Mouse (Mus musculus): ENCODE data around the gene Gm13289.
"Not testable (repeated sequence)": the region's sequence is repeated elsewhere in the genome, so short reads cannot be mapped to it uniquely, and the experiment has no call there.

Gm13289 gene

GRCm38 (mm10) chr4:88776622-88777021, at the start of gene Gm13289:
TSS of gene Gm13289 (plus strand) at chr4:88776922.
- not testable (repeated sequence) for DNase-seq (ENCODE audit: low spot score)

DNA sequence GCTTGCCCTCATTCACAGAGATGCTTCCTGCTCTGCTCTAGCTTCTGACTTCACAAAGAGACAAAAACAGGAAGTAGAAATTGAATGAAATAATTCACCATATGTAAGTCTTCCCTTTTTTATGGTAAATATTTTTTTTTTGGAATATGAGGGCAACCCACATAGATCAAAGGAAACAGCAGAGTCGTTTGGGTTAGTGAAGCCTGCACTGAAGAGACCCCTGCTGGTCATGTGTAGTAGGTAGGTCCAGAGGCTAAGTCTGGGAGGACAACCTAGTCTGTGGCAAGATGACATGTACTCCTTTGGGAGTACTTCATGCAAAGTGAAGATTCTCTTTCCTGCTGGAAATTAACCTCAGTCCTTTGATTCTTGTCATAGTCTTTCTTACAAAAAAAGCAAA, 49.4 kb upstream of the Gm13289 start:
- DNase-seq (ENCODE audit: low spot score), result peak; percentile 53

DNA sequence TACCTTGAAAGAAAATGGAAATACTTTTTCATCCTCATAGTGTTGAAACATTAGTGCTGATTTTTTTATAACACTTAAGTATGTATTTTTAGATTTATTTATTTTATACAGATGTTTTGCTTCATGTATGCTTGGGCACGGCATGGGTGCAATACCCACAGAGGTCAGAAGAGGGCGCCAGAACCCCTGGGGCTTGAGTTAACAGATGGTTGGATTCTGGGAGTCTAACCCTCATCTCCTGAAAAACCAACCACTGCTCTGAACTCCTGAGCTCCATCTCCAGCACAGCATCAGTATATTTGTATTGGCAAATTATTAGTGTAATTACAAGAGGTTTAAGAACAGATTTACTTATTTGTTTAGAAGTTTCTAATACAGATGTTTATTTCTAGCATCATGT, 38.2 kb upstream of the Gm13289 start:
- peak; percentile 76 for DNase-seq (ENCODE audit: low spot score)

- DNase-seq (ENCODE audit: low spot score), result no peak
Measured at GRCm38 (mm10) chr4:88739036-88739435, 37.7 kb upstream of the Gm13289 start.

DNA sequence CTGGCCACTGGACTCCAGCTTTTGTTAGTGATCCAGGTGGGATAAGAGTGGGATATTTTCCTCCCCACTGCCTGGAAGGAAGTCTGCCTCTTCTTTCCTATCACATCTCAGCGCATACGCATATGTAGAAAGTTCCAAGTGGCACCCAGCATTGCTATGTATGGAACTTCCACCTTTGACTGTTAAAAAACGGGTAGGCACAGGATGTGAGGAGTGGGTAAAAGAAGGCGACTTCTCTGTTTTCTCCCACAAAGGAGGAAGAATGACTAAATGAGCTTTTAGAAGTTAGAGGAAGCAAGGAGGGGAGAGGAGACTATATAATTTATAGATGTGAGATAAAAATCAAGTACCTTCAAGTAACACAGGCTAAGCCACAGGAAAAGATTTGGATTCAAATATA, 35.3 kb upstream of the Gm13289 start:
- DNase-seq (ENCODE audit: low spot score), result no peak

- no peak for DNase-seq (ENCODE audit: low spot score)
Measured at GRCm38 (mm10) chr4:88742771-88743371, 33.9 kb upstream of the Gm13289 start.

DNA sequence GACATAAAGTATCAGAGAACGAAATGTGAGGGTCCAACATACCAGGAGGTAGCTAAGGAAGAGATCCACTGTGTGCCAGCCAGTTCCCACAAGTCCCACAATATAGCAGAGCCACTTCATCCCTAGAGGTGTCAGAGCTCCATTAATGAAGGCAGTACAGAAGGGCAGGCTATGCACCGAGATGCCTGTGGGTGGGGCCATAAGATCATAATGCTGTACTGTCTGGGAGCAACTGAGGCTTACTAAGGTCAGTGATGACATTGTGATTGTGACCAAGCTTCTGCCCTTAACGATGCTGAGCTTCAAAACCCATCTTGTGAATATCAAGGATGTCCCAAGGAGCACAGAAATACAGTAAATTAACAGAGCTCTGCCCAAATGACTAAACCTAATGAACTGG, 32.5 kb upstream of the Gm13289 start:
- DNase-seq (ENCODE audit: low spot score), result no peak

- DNase-seq (ENCODE audit: low spot score), result no peak
Measured at GRCm38 (mm10) chr4:88749926-88750325, 26.8 kb upstream of the Gm13289 start.

DNA sequence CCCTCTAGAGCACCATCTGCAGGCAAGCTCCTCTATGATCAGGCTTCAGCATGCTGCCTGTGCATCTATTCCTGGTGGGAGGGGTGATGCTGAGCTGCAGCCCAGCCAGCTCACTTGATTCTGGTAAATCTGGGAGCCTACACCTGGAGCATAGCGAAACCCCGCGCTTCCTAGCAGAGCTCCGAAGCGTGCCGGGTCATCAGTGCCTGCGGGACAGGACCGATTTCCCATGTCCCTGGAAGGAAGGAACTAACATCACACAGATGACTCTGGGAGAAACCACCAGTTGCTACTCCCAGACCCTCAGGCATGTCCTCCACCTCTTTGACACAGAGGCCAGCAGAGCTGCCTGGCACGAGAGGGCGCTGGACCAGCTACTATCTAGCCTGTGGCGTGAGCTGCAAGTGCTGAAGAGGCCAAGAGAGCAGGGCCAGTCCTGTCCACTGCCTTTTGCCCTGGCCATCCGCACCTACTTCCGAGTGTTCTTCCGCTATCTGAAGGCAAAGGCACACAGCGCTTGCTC, 21.8 kb upstream of the Gm13289 start, which contains the start of gene Gm13271:
TSS of gene Gm13271 (plus strand) at position 51 of the 523 bp plus-strand sequence.
- DNase-seq (ENCODE audit: low spot score), result peak; percentile 39

DNA sequence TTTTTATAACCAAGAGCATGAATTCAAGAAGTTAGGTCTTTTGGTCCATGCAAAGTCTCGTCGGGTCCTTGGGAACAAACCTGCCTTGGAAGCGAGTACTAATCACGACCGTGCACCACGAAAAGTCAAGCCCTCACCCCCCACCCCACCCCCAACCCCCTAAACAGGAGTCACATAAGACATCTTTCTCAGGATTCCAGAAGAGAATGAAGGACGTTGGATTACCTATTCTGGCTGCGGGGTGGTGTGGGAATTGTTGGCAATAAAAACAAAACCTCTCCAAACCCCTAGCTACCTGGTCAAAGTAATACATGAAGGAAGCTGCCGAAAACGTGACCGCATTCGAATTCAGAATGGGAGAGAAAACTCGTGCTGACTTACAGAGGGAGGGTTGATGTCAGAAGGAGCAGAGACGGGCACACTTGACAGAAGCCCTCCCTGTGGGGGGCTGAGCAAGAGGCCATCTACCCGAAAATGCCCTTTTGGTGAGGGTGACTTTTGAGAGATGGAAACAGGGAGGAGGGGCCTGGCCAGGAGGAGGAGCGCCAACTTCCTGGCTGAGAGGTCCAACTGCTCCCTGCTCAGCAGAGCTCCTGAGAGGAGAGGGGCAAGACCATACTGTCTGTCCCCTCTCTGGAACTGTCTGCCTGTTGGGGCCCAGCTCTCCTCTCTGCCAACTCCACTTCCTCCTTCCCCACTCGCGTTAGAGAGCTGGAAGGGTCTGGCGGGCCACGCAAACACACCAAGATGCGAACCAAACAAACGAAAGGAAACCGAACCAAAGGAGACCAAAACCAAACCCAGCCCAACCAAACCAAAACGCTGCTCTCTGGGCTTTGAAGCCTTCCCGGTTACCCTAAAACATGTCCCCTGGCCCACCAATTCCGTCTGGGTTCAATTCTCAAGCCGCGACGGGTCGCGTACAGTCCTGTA, 19.9 kb upstream of the Gm13289 start:
- not testable (repeated sequence) for DNase-seq (ENCODE audit: low spot score)

DNA sequence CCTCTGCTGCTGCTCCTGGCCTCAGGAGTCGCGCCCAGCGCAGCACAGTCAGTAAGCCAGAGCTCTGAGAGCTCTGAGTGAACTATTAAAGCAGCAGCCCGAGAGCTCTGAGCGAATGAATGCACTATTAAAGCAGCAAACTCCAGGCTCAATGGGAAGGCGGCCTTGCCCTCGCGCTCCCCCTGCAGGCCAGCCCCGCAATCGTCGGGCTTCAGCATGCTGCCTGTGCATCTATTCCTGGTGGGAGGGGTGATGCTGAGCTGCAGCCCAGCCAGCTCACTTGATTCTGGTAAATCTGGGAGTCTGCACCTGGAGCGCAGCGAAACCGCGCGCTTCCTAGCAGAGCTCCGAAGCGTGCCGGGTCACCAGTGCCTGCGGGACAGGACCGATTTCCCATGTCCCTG, 19.1 kb upstream of the Gm13289 start:
- peak; percentile 88 for DNase-seq (ENCODE audit: low spot score)

- not testable (repeated sequence) for DNase-seq (ENCODE audit: low spot score)
Measured at GRCm38 (mm10) chr4:88758751-88759150, 18.0 kb upstream of the Gm13289 start.

- DNase-seq (ENCODE audit: low spot score), result not testable (repeated sequence)
Measured at GRCm38 (mm10) chr4:88759610-88760268, 17.0 kb upstream of the Gm13289 start, which contains the start of gene Gm13283. TSS of gene Gm13283 (plus strand) at chr4:88760119.

DNA sequence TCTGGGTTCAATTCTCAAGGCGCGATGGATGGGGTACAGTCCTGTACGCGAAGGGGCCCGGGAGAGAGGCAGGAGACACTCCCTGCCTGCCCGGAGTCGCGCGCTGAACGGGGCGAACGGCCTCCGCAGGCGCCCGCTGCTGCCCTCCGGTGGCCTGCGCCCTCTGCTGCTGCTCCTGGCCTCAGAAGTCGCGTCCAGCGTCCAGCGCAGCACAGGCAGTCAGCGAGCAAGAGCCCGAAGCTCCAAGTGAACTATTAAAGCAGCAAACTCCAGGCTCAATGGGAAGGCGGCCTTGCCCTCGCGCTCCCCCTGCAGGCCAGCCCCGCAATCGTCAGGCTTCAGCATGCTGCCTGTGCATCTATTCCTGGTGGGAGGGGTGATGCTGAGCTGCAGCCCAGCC, 16.3 kb upstream of the Gm13289 start:
- DNase-seq (ENCODE audit: low spot score), result peak; percentile 85

DNA sequence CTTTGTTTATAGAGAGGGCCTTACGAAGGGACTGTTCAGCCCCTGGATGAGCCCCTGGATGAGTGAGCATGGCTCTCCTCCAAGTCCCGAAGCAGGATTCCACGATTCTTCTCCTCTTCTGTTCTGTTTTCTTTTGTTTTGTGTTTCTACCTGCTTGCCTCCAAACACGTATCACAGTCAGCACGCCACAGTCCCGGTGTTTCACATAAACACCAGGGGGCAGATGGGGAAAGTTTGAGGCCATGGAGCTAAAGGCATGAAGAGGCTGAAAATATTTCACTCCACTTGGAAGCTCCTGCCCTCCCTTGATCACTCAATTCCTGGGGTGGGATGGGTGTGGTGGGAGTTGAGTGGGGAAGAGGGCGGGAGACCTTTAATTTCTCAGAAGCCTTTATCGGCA, 14.9 kb upstream of the Gm13289 start:
- DNase-seq (ENCODE audit: low spot score), result peak; percentile 47

- DNase-seq (ENCODE audit: low spot score), result not testable (repeated sequence)
Measured at GRCm38 (mm10) chr4:88762341-88762740, 14.4 kb upstream of the Gm13289 start.

DNA sequence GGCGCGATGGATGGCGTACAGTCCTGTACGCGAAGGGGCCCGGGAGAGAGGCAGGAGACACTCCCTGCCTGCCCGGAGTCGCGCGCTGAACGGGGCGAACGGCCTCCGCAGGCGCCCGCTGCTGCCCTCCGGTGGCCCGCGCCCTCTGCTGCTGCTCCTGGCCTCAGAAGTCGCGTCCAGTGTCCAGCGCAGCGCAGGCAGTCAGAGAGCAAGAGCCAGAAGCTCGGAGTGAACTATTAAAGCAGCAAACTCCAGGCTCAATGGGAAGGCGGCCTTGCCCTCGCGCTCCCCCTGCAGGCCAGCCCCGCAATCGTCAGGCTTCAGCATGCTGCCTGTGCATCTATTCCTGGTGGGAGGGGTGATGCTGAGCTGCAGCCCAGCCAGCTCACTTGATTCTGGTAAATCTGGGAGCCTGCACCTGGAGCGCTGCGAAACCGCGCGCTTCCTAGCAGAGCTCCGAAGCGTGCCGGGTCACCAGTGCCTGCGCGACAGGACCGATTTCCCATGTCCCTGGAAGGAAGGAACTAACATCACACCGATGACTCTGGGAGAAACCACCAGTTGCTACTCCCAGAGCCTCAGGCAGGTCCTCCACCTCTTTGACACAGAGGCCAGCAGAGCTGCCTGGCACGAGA, 13.2 kb upstream of the Gm13289 start:
- peak; percentile 62 for DNase-seq (ENCODE audit: low spot score)

DNA sequence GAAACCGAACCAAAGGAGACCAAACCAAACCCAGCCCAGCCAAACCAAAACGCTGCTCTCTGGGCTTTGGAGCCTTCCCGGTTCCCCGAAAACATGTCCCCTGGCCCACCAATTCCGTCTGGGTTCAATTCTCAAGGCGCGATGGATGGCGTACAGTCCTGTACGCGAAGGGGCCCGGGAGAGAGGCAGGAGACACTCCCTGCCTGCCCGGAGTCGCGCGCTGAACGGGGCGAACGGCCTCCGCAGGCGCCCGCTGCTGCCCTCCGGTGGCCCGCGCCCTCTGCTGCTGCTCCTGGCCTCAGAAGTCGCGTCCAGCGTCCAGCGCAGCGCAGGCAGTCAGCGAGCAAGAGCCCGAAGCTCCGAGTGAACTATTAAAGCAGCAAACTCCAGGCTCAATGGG, 3.2 kb upstream of the Gm13289 start, which contains the start of gene Gm13290:
TSS of gene Gm13290 (plus strand) at position 301 of the 400 bp plus-strand sequence.
- not testable (repeated sequence) for DNase-seq (ENCODE audit: low spot score)

GRCm38 (mm10) chr4:88779550-88779949, 2.8 kb downstream of the Gm13289 start, which contains the start of gene Gm13272:
TSS of gene Gm13272 (plus strand) at chr4:88779850.
- not testable (repeated sequence) for DNase-seq (ENCODE audit: low spot score)

DNA sequence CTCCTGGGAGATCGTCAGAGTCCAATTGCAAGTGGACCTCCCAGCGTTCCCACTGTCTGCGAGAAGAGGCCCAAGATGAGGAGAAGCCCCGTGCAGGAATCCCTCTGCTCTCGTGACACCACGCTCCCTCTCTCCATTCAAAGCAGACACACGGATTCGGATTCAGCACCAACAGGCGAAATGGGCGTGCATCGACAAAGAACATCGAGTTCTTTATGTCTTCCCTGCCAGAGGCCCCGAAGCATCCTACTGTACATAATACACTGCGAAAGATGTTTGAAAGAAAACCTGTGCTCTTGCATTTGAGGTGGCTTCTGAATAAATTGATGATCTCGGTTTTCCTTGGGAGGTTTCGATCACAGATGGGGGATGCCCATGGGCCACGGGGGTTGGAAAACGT, 3.6 kb downstream of the Gm13289 start:
- not testable (repeated sequence) for DNase-seq (ENCODE audit: low spot score)

DNA sequence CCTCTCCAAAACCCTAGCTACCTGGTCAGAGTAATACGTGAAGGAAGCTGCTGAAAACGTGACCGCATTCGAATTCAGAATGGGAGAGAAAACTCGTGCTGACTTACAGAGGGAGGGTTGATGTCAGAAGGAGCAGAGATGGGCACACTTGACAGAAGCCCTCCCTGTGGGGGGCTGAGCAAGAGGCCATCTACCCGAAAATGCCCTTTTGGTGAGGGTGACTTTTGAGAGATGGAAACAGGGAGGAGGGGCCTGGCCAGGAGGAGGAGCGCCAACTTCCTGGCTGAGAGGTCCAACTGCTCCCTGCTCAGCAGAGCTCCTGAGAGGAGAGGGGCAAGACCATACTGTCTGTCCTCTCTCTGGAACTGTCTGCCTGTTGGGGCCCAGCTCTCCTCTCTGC, 5.1 kb downstream of the Gm13289 start, which contains the start of gene Ifnz:
TSS of gene Ifnz (plus strand) at position 301 of the 400 bp plus-strand sequence.
- DNase-seq (ENCODE audit: low spot score), result not testable (repeated sequence)

All from lung, postnatal 25 days (tissue).